Mouse (Mus musculus) heart, embryonic 14.5 days (tissue): ENCODE results near the gene Rnaseh2a. TPM values are rescaled to one million over a fixed set of nuclear protein-coding genes. Genes with fewer than 3 reads are reported as not detected.

Experiments used
- ATAC-seq: fragments of 200-750 bp; cut with Nextera tagmentation; 2 replicates; pipeline ENCODE4 v1.8.0; 2017; ENCODE audit warnings: low read depth, moderate TSS enrichment; ENCODE audit not compliant: insufficient number of reproducible peaks, insufficient read depth, low FRiP score
- H3K27ac ChIP-seq, 2 experiments: fragments of 200-500 bp in 1 of 2; fragments of 300-500 bp in 1 of 2; sonication (generic) in 1 of 2; replicated peaks in 1 of 2; 2 replicates each; pipeline ENCODE4 v1.5.1; 2012 to 2014; ENCODE audit warnings: low read depth in 2 of 2, low read length in 2 of 2, control low read depth in 1 of 2, mild to moderate bottlenecking in 1 of 2, mixed read lengths in 1 of 2; ENCODE audit not compliant: control insufficient read depth in 1 of 2, insufficient read depth in 1 of 2
- H3K27me3 ChIP-seq: fragments of 300-500 bp; sonication (generic); 2 replicates; pipeline ENCODE4 v1.6.1; 2014; ENCODE audit warnings: mild to moderate bottlenecking, low read length, control low read depth; ENCODE audit not compliant: control insufficient read depth, insufficient read depth
- H3K36me3 ChIP-seq: fragments of 300-500 bp; sonication (generic); 2 replicates; pipeline ENCODE4 v1.6.1; 2014; ENCODE audit warnings: mild to moderate bottlenecking, control low read depth, low read length, mixed read lengths; ENCODE audit not compliant: control insufficient read depth, insufficient read depth
- H3K4me1 ChIP-seq, 2 experiments: fragments of 200-500 bp in 1 of 2; fragments of 300-500 bp in 1 of 2; sonication (generic) in 1 of 2; 2 replicates each; pipeline ENCODE4 v1.6.1; 2012 to 2014; ENCODE audit warnings: low read length in 2 of 2, control low read depth in 1 of 2, mixed read lengths in 1 of 2; ENCODE audit not compliant: control insufficient read depth in 2 of 2, insufficient read depth in 2 of 2
- H3K4me2 ChIP-seq: fragments of 300-500 bp; sonication (generic); 2 replicates; pipeline ENCODE4 v1.6.1; 2014; ENCODE audit warnings: mild to moderate bottlenecking, low read length
- H3K4me3 ChIP-seq, 2 experiments: fragments of 200-500 bp in 1 of 2; fragments of 300-500 bp in 1 of 2; sonication (generic) in 1 of 2; 2 replicates each; pipeline ENCODE4 v1.5.1; 2012 to 2014; ENCODE audit warnings: low read length in 2 of 2, mild to moderate bottlenecking in 2 of 2, control low read depth in 1 of 2, low read depth in 1 of 2, moderate library complexity in 1 of 2; ENCODE audit not compliant: control insufficient read depth in 1 of 2, insufficient read depth in 1 of 2
- H3K9ac ChIP-seq: fragments of 300-500 bp; sonication (generic); 2 replicates; pipeline ENCODE4 v1.6.1; 2014; ENCODE audit warnings: mild to moderate bottlenecking, low read length
- H3K9me3 ChIP-seq: fragments of 300-500 bp; sonication (generic); 2 replicates; pipeline ENCODE4 v1.6.1; 2016; ENCODE audit warnings: low read length, control low read depth; ENCODE audit not compliant: control insufficient read depth
- WGBS: fragments of 180-500 bp; shearing (Covaris S2); extraction: QIAGEN DNeasy Blood & Tissue Kit; methylation state at CpG from one replicate; pipeline ENCODE4 v1.1.7; 2014; 5-methylcytosine and 5-hydroxymethylcytosine counted together
- polyA plus RNA-seq: library from polyadenylated mRNA; unstranded; fragments of >200 nt; fragmentation: Nextera tagmentation; extraction: Ambion mirVana; gene quantifications from 2 replicates; pipeline ENCODE4 v1.2.1, GENCODE M21; 2014

The Rnaseh2a gene
- polyA plus RNA-seq, 1 experiment from 2014 or later: 80.8 TPM

- peaks cover 26% of the 10 kb centered on the region for H3K27me3 ChIP-seq
- H3K4me3 ChIP-seq: no peak overlapping the region
- H3K9ac ChIP-seq: no peak overlapping the region
- H3K27ac ChIP-seq: no peak overlapping the region
- H3K36me3 ChIP-seq: no peaks in the 10 kb centered on the region
- WGBS: 58% methylated on average over 7 of the region's 7 CpGs
- ATAC-seq: no peak
- H3K4me2 ChIP-seq: no peak overlapping the region
- no peaks in the 10 kb centered on the region for H3K9me3 ChIP-seq
- H3K4me1 ChIP-seq: peaks cover 0 to 10% of the 10 kb centered on the region in 2 experiments; a peak in 2 of 4 replicates
Observed at GRCm38 (mm10) chr8:84925557-84925956, 44.0 kb downstream of the Rnaseh2a start.

GRCm38 (mm10) chr8:84921596-84921995 is 48.0 kb downstream of the Rnaseh2a start:
- Histone ChIP-seq H3K9ac (no peak overlapping the region), H3K27me3 (peaks cover 33% of the 10 kb centered on the region), H3K4me1 (peaks cover 0 to 3% of the 10 kb centered on the region in 2 experiments; a peak in 1 of 4 replicates), H3K4me3 (no peak overlapping the region), H3K4me2 (no peak overlapping the region), H3K36me3 (no peaks in the 10 kb centered on the region), H3K27ac (no peak overlapping the region), H3K9me3 (no peaks in the 10 kb centered on the region)
- ATAC-seq: peak; percentile 40
- WGBS: 22% methylated on average over 2 of the region's 2 CpGs

- Histone ChIP-seq H3K27ac (no peak overlapping the region), H3K27me3 (peaks cover 44% of the 10 kb centered on the region), H3K9me3 (peaks cover 5% of the 10 kb centered on the region), H3K36me3 (no peaks in the 10 kb centered on the region), H3K9ac (no peak overlapping the region), H3K4me1 (peaks cover 0 to 3% of the 10 kb centered on the region in 2 experiments; a peak in 1 of 4 replicates), H3K4me2 (no peak overlapping the region), H3K4me3 (no peak overlapping the region)
- no peak for ATAC-seq
- 82% methylated on average over 15 of the region's 15 CpGs for WGBS
Observed at GRCm38 (mm10) chr8:84918646-84919045, 50.9 kb downstream of the Rnaseh2a start.

- peaks cover 49% of the 10 kb centered on the region for H3K27me3 ChIP-seq
- whole genome bisulfite sequencing: 21% methylated on average over 20 of the region's 20 CpGs
- no peak for ATAC-seq
Observed at GRCm38 (mm10) chr8:84917781-84918180, 51.8 kb downstream of the Rnaseh2a start.

GRCm38 (mm10) chr8:84915269-84915668 is 54.3 kb downstream of the Rnaseh2a start:
- no peaks in the 10 kb centered on the region for H3K36me3 ChIP-seq
- H3K4me1 ChIP-seq: peaks cover 0 to 6% of the 10 kb centered on the region in 2 experiments; a peak in 2 of 4 replicates
- WGBS: 85% methylated on average over 8 of the region's 8 CpGs
- peaks cover 74% of the 10 kb centered on the region for H3K27me3 ChIP-seq
- peaks cover 5% of the 10 kb centered on the region for H3K9me3 ChIP-seq
- H3K4me2 ChIP-seq: no peak overlapping the region
- H3K4me3 ChIP-seq: no peak overlapping the region
- no peak for ATAC-seq
- H3K9ac ChIP-seq: no peak overlapping the region
- no peak overlapping the region for H3K27ac ChIP-seq

More at GRCm38 (mm10) chr8:84917781-84918180, 51.8 kb downstream of the Rnaseh2a start:
- H3K9me3 ChIP-seq: peaks cover 5% of the 10 kb centered on the region
- peaks cover 0 to 5% of the 10 kb centered on the region in 2 experiments; a peak in 2 of 4 replicates for H3K4me1 ChIP-seq
- no peak overlapping the region for H3K27ac ChIP-seq
- no peak overlapping the region for H3K4me3 ChIP-seq
- H3K9ac ChIP-seq: no peak overlapping the region
- H3K4me2 ChIP-seq: no peak overlapping the region
- no peaks in the 10 kb centered on the region for H3K36me3 ChIP-seq

GRCm38 (mm10) chr8:84913960-84914359 is 55.6 kb downstream of the Rnaseh2a start:
- H3K4me1 ChIP-seq: peaks cover under 1 to 8% of the 10 kb centered on the region in 2 experiments; a peak in 2 of 4 replicates
- H3K27me3 ChIP-seq: peaks cover 80% of the 10 kb centered on the region
- no peak overlapping the region for H3K4me2 ChIP-seq
- no peak for ATAC-seq
- peaks cover 5% of the 10 kb centered on the region for H3K9me3 ChIP-seq
- H3K9ac ChIP-seq: no peak overlapping the region
- 33% methylated on average over 4 of the region's 4 CpGs for WGBS
- H3K4me3 ChIP-seq: peak overlapping the region in 1 of 2 experiments; percentile 45; a peak in 1 of 4 replicates
- H3K27ac ChIP-seq: no peak overlapping the region
- H3K36me3 ChIP-seq: no peaks in the 10 kb centered on the region

GRCm38 (mm10) chr8:84913502-84913900 is 56.1 kb downstream of the Rnaseh2a start:
- Histone ChIP-seq H3K36me3 (no peaks in the 10 kb centered on the region), H3K4me3 (peak overlapping the region; percentile 45 to 49), H3K9ac (peak overlapping the region; percentile 52), H3K27ac (no peak overlapping the region), H3K27me3 (peaks cover 76% of the 10 kb centered on the region), H3K4me1 (peaks cover 2 to 11% of the 10 kb centered on the region in 2 experiments; a peak in 2 of 4 replicates), H3K9me3 (peaks cover 5% of the 10 kb centered on the region), H3K4me2 (peak overlapping the region; percentile 87)
- ATAC-seq: no peak
- WGBS: 11% methylated on average over 9 of the region's 9 CpGs
